Mouse (Mus musculus): ENCODE measurements at regions not wholly inside any gene's neighbourhood (a gene's known extent, or its start where the extent isn't known, plus 50 kb on each side); places are given as distances from the start of the nearest gene placed in this dataset.

- no peak for TF ChIP-seq CTCF (conservative IDR thresholded peaks at IDR 0.05; ENCODE audit: insufficient read depth, insufficient read length, low read depth, low read length)
- TF ChIP-seq POLR2A (IDR thresholded peaks at IDR 0.05; ENCODE audit: low read depth, low read length), result no peak
Measured at GRCm38 (mm10) chr4:3084021-3084545, 83.0 kb upstream of the Vmn1r2 start.
